Mouse (Mus musculus) hindbrain, postnatal 0 days (tissue): ENCODE results near the gene Gm42742. TPM values are rescaled to one million over a fixed set of nuclear protein-coding genes. Genes with fewer than 3 reads are reported as not detected.
A peak's percentile ranks its signal among the peaks of the same experiment; 100 is the strongest.

ENCODE experiments used
- ATAC-seq: fragments of 200-750 bp; cut with Nextera tagmentation; 2 replicates; pipeline ENCODE4 v1.8.0; 2017; ENCODE audit warnings: mild to moderate bottlenecking, moderate TSS enrichment, moderate library complexity
- DNase-seq: peaks from one replicate; pipeline ENCODE4 v3.0.0-alpha.2; 2015; ENCODE audit warnings: low spot score
- H3K27ac ChIP-seq: fragments of 300-500 bp; sonication (generic); 2 replicates; pipeline ENCODE4 v1.5.1; 2014; ENCODE audit warnings: mild to moderate bottlenecking
- H3K27me3 ChIP-seq: fragments of 300-500 bp; sonication (generic); 2 replicates; pipeline ENCODE4 v1.6.1; 2014; ENCODE audit warnings: low read length, mixed read lengths; ENCODE audit not compliant: insufficient read depth
- H3K36me3 ChIP-seq: fragments of 300-500 bp; sonication (generic); 2 replicates; pipeline ENCODE4 v1.6.1; 2014; ENCODE audit warnings: low read length, mixed read lengths; ENCODE audit not compliant: insufficient read depth
- H3K4me1 ChIP-seq: fragments of 300-500 bp; sonication (generic); 2 replicates; pipeline ENCODE4 v1.6.1; 2014; ENCODE audit warnings: antibody characterized with exemption, low read length, mixed read lengths; ENCODE audit not compliant: insufficient read depth
- H3K4me2 ChIP-seq: fragments of 300-500 bp; sonication (generic); 2 replicates; pipeline ENCODE4 v1.6.1; 2014; ENCODE audit warnings: low read depth, mild to moderate bottlenecking, low read length, moderate library complexity, mixed read lengths
- H3K4me3 ChIP-seq: fragments of 300-500 bp; sonication (generic); 2 replicates; pipeline ENCODE4 v1.5.1; 2014; ENCODE audit warnings: low read length
- H3K9ac ChIP-seq: fragments of 300-500 bp; sonication (generic); replicated peaks from 2 replicates; pipeline ENCODE4 v1.6.1; 2014; ENCODE audit warnings: mild to moderate bottlenecking, low read length, moderate library complexity, mixed read lengths
- H3K9me3 ChIP-seq: fragments of 300-500 bp; sonication (generic); 2 replicates; pipeline ENCODE4 v1.6.1; 2016; ENCODE audit warnings: low read length, mixed read lengths
- CTCF ChIP-seq: IDR thresholded peaks from 2 replicates; pipeline ENCODE4 v1.5.1; 2016; ENCODE audit warnings: antibody characterized with exemption, control low read depth, low read depth
- WGBS: fragments of 180-500 bp; shearing (Covaris S2); extraction: QIAGEN DNeasy Blood & Tissue Kit; methylation state at CpG from one replicate; pipeline ENCODE4 v1.1.7; 2014; 5-methylcytosine and 5-hydroxymethylcytosine counted together
- polyA plus RNA-seq: library from polyadenylated mRNA; unstranded; fragments of >200 nt; fragmentation: Nextera tagmentation; extraction: Ambion mirVana; gene quantifications from 2 replicates; pipeline ENCODE4 v1.2.1, GENCODE M21; 2015
- total RNA-seq: library from RNA; depleted of rRNA; stranded (reverse); fragments of >200 nt; gene quantifications from 2 replicates; pipeline ENCODE4 v1.2.3, GENCODE M21; 2014

Gene Gm42742
- total and polyA plus RNA-seq, 2 experiments from 2014 or later, result 40.2 to 60.2 TPM

DNA sequence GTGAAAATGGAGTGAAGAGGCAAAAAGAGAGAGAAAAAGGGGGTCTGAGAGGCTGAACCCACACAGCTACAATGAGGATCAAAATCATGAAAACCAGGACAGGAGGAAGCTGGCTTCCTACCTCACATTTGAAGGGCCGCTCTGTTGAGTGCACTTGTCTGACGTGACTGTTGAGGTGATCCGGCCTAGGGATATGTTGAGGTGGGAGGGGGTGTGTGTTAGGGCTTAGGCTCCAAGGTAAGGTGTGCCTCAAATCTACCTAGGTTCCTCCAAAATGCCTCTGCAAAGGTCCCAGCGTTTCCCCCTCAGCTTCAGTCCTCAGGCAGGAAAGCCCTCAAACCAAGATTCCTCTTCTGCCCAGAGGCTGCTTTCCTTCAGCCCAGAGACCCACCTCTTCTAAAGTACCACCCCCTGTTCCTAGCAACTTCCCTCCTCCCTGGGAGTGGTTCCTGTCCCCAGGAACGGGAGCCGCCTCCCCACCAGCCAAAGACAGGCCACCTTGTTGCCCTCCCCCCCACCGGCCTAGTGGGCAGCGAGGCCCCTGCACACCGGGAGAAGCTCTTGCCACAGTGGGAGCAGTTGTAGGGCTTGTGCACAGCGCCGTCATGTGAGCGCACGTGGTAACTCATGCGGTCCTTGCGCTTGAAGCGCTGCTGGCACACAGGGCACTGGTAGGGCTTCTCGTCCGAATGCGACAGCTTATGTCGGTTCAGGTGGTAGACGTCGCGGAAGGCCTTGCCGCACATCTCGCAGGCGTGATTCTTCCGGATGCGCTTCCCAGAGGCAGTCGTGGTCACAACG, 4.1 kb upstream of the Gm42742 start:
- peak overlapping the region; percentile 87 for H3K4me2 ChIP-seq
- under 1% methylated on average over 28 of the region's 30 CpGs for WGBS
- peaks cover 33% of the 10 kb centered on the region for H3K4me1 ChIP-seq
- H3K27ac ChIP-seq, result peak overlapping the region; percentile 99
- H3K36me3 ChIP-seq, result peaks cover 19% of the 10 kb centered on the region; the same call in 1 of the 2 replicates
- peak overlapping the region; percentile 99 for H3K9ac ChIP-seq
- H3K27me3 ChIP-seq, result no peaks in the 10 kb centered on the region
- peak; percentile 92 for DNase-seq
- peak overlapping the region; percentile 88 for H3K4me3 ChIP-seq
- H3K9me3 ChIP-seq, result no peaks in the 10 kb centered on the region
- TF ChIP-seq CTCF, result peak; percentile 82
- peak; percentile 34 for ATAC-seq

DNA sequence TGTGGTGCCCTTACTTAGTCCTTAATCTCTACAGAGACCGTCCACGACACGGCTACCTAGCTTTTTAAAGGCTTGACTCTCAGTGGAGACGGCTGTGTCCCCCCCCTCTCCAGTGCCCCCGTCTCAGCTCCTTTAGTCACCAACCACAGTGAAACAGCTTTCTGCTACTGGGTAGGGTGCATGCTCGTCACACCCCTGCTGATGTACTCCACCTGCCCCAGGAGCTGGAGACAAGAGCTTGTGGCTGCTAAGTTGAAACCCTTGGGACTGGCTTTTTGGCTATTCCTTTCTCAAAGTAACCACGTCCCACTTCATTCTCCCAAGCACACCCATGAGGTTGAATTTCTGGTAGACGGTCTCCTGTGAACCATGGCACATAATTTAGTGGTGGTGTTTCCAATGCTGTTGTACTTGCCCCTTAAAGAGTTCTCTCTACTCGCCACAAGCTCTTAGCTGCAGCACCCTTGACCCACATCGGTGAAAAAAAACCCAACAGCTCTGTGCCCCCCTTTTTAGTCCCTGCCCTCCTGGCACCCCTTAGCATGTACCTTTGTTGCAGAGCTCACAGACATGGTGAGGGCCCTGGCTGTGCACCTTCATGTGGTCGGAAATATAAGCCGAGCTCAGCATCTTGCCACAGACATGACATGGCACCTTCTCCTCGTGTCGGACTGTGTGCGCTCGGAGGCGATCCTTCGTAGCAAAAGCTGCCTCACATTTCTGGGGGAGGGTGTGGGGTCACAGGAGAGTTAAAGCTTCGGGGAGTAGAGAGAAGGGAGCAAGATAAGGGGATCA, 3.2 kb upstream of the Gm42742 start:
- Histone ChIP-seq H3K9me3 (no peaks in the 10 kb centered on the region), H3K4me1 (peaks cover 41% of the 10 kb centered on the region), H3K4me2 (peak overlapping the region; percentile 87), H3K27me3 (no peaks in the 10 kb centered on the region), H3K27ac (peak overlapping the region; percentile 99), H3K4me3 (peak overlapping the region; percentile 88), H3K9ac (peak overlapping the region; percentile 99), H3K36me3 (peaks cover 19% of the 10 kb centered on the region; the same call in 1 of the 2 replicates)
- no peak for TF ChIP-seq CTCF
- no peak for DNase-seq
- ATAC-seq, result no peak
- WGBS, result 13% methylated on average over 19 of the region's 19 CpGs

GRCm38 (mm10) chr7:127023272-127023691, 2.4 kb upstream of the Gm42742 start:
- H3K4me2 ChIP-seq, result peak overlapping the region; percentile 87
- no peaks in the 10 kb centered on the region for H3K9me3 ChIP-seq
- ATAC-seq, result no peak
- H3K9ac ChIP-seq, result peak overlapping the region; percentile 99
- WGBS, result 58% methylated on average over 13 of the region's 13 CpGs
- H3K27me3 ChIP-seq, result no peaks in the 10 kb centered on the region
- H3K27ac ChIP-seq, result peak overlapping the region; percentile 32; the same call in 1 of the 2 replicates
- H3K36me3 ChIP-seq, result peaks cover 19% of the 10 kb centered on the region; the same call in 1 of the 2 replicates
- DNase-seq, result peak; percentile 24
- H3K4me3 ChIP-seq, result peak overlapping the region; percentile 88
- H3K4me1 ChIP-seq, result peaks cover 47% of the 10 kb centered on the region
- TF ChIP-seq CTCF, result no peak

DNA sequence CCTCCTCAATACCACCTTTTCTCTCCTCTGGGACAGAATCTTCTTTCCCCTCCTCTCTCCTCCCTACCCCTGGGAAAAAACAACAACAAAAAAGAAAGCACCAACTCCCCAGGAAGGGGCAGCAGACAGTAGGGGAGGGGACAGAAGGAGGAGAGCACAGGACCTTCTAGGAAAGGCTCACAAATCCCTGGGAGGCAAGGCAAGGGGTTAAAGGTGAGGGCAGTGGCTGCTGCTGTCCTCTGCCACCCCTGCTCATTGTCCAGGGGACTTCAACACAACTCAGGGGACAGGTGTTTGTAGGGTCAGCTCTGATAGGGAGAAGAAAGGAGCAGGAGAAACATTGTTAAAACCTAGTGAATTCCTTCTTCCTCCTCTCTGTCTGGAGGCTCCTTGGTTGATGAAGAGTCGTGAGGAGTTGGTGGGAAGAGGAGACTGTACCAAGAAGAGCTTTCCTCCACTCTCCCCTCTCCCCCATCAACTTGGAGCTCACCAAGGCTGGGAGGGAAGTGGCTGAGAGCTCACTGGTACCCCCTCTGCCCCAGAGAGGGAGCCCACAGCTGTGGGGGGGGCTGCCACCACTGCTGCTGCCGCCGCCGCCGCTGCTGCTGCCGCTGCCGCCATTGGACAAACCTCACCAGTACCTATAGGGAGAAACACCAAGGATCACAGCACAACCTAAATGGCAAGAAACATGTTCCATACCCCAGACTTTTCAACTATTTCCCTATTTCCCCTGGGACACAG, 1.8 kb upstream of the Gm42742 start:
- H3K4me3 ChIP-seq, result no peak overlapping the region
- no peak for ATAC-seq

GRCm38 (mm10) chr7:127021563-127022527, 948 bp upstream of the Gm42742 start:
- TF ChIP-seq CTCF, result no peak
- no peak for DNase-seq
- Histone ChIP-seq H3K27ac (peak overlapping the region; percentile 86), H3K4me1 (peaks cover 47% of the 10 kb centered on the region), H3K36me3 (peaks cover 19% of the 10 kb centered on the region; the same call in 1 of the 2 replicates), H3K4me3 (peak overlapping the region; percentile 59), H3K9ac (peak overlapping the region; percentile 81), H3K9me3 (no peaks in the 10 kb centered on the region), H3K27me3 (no peaks in the 10 kb centered on the region), H3K4me2 (peak overlapping the region; percentile 85)
- WGBS, result 28% methylated on average over 5 of the region's 5 CpGs
- no peak for ATAC-seq

More for the DNA sequence above, 1.8 kb upstream of the Gm42742 start:
- Histone ChIP-seq H3K4me2 (peak overlapping the region; percentile 87), H3K9ac (peak overlapping the region; percentile 99; the same call in 1 of the 2 replicates), H3K9me3 (no peaks in the 10 kb centered on the region), H3K27me3 (no peaks in the 10 kb centered on the region), H3K36me3 (peaks cover 19% of the 10 kb centered on the region; the same call in 1 of the 2 replicates), H3K4me1 (peaks cover 47% of the 10 kb centered on the region), H3K27ac (0 out of 2 replicates have a peak overlapping the region, but pooled peaks have one; percentile 32)
- WGBS, result 58% methylated on average over 7 of the region's 7 CpGs
- no peak for TF ChIP-seq CTCF
- DNase-seq, result no peak
